Mouse (Mus musculus) MEL (cell line): ENCODE measurements at regions not wholly inside any gene's neighbourhood (a gene's known extent, or its start where the extent isn't known, plus 50 kb on each side); places are given as distances from the start of the nearest gene placed in this dataset.

Experiments
- DNase-seq: peaks from one replicate; pipeline ENCODE4 v3.0.0; 2011; ENCODE audit warnings: low read depth, low spot score
- H3K27ac ChIP-seq: 2 replicates; pipeline ENCODE4 v1.5.1; 2012; ENCODE audit warnings: low read depth, mild to moderate bottlenecking, control low read depth, low read length, moderate library complexity; ENCODE audit not compliant: control insufficient read depth
- H3K27me3 ChIP-seq, 2 experiments: fragments of 150-350 bp in 1 of 2; sonication (generic) in 1 of 2; 2 replicates each; pipeline ENCODE4 v1.6.1; 2012; ENCODE audit warnings: low read length in 2 of 2, mild to moderate bottlenecking in 2 of 2, improper control_type of control experiment in 1 of 2, moderate library complexity in 1 of 2; ENCODE audit not compliant: insufficient read depth in 2 of 2, control insufficient read depth in 1 of 2
- H3K36me3 ChIP-seq, 2 experiments: 2 replicates each; pipeline ENCODE4 v1.6.1; 2012 to 2014; ENCODE audit warnings: low read length in 2 of 2, improper control_type of control experiment in 1 of 2, inconsistent platforms in 1 of 2, mild to moderate bottlenecking in 1 of 2; ENCODE audit not compliant: insufficient read depth in 2 of 2, control insufficient read depth in 1 of 2
- H3K4me1 ChIP-seq, 2 experiments: fragments of 150-350 bp in 1 of 2; sonication (generic) in 1 of 2; 2 replicates each; pipeline ENCODE4 v1.6.1; 2012; ENCODE audit warnings: low read length in 2 of 2, improper control_type of control experiment in 1 of 2, mild to moderate bottlenecking in 1 of 2; ENCODE audit not compliant: insufficient read depth in 2 of 2, control insufficient read depth in 1 of 2
- H3K4me3 ChIP-seq, 2 experiments: fragments of 150-350 bp in 1 of 2; sonication (generic) in 1 of 2; 2 replicates each; pipeline ENCODE4 v1.5.1; 2012; ENCODE audit warnings: low read depth in 2 of 2, low read length in 2 of 2, mild to moderate bottlenecking in 2 of 2, moderate library complexity in 2 of 2, control low read depth in 1 of 2, improper control_type of control experiment in 1 of 2; ENCODE audit not compliant: control insufficient read depth in 1 of 2, insufficient read depth in 1 of 2
- H3K79me2 ChIP-seq: 2 replicates; pipeline ENCODE4 v1.6.1; 2012; ENCODE audit warnings: mild to moderate bottlenecking, low read length, moderate library complexity; ENCODE audit not compliant: control insufficient read depth, poor library complexity, insufficient read depth
- H3K9ac ChIP-seq: 2 replicates; pipeline ENCODE4 v1.6.1; 2012; ENCODE audit warnings: low read depth, mild to moderate bottlenecking, control low read depth, low read length, moderate library complexity; ENCODE audit not compliant: control insufficient read depth, poor library complexity, severe bottlenecking
- H3K9me3 ChIP-seq: fragments of 150-350 bp; sonication (generic); replicated peaks from 2 replicates; pipeline ENCODE4 v1.6.1; 2012; ENCODE audit warnings: mild to moderate bottlenecking, low read length, improper control_type of control experiment, moderate library complexity; ENCODE audit not compliant: insufficient read depth
- BHLHE40 ChIP-seq: IDR thresholded peaks from 2 replicates; pipeline ENCODE4 v1.6.1; 2012; ENCODE audit warnings: low read depth, mild to moderate bottlenecking, inconsistent platforms, low read length, improper control_type of control experiment, borderline replicate concordance
- CHD2 ChIP-seq: IDR thresholded peaks from 2 replicates; pipeline ENCODE4 v1.6.1; 2011; ENCODE audit warnings: low read length, improper control_type of control experiment
- GABPA ChIP-seq: IDR thresholded peaks from 2 replicates; pipeline ENCODE4 v1.6.1; 2012; ENCODE audit warnings: low read depth, mild to moderate bottlenecking, inconsistent platforms, low read length, improper control_type of control experiment, moderate library complexity
- HCFC1 ChIP-seq: IDR thresholded peaks from 2 replicates; pipeline ENCODE4 v1.6.1; 2012; ENCODE audit warnings: low read depth, mild to moderate bottlenecking, inconsistent platforms, low read length, improper control_type of control experiment, moderate library complexity
- JUND ChIP-seq: IDR thresholded peaks from 2 replicates; pipeline ENCODE4 v1.6.1; 2011; ENCODE audit warnings: low read depth, mild to moderate bottlenecking, improper control_type of control experiment, low read length
- KAT2A ChIP-seq: conservative IDR thresholded peaks from 2 replicates; pipeline ENCODE4 v1.6.1; 2012; ENCODE audit warnings: low read depth, low read length, improper control_type of control experiment, inconsistent platforms
- MYB ChIP-seq: IDR thresholded peaks from 2 replicates; pipeline ENCODE4 v1.6.1; 2011; ENCODE audit warnings: mild to moderate bottlenecking, low read depth, low read length, improper control_type of control experiment
- RCOR1 ChIP-seq: IDR thresholded peaks from 2 replicates; pipeline ENCODE4 v1.6.1; 2012; ENCODE audit warnings: low read depth, mild to moderate bottlenecking, inconsistent platforms, low read length, improper control_type of control experiment
- SIN3A ChIP-seq: IDR thresholded peaks from 2 replicates; pipeline ENCODE4 v1.6.1; 2012; ENCODE audit warnings: low read length, improper control_type of control experiment, inconsistent platforms
- TBP ChIP-seq: IDR thresholded peaks from 2 replicates; pipeline ENCODE4 v1.8.0; 2011; ENCODE audit warnings: low read depth, low read length, improper control_type of control experiment
- USF1 ChIP-seq: IDR thresholded peaks from 2 replicates; pipeline ENCODE4 v1.6.1; 2014; ENCODE audit warnings: low read depth, mild to moderate bottlenecking, inconsistent platforms, low read length, improper control_type of control experiment, moderate library complexity
- ZKSCAN1 ChIP-seq: IDR thresholded peaks from 2 replicates; pipeline ENCODE4 v1.6.1; 2012; ENCODE audit warnings: low read depth, mild to moderate bottlenecking, inconsistent platforms, low read length, improper control_type of control experiment, moderate library complexity
- ZNF384 ChIP-seq: IDR thresholded peaks from 2 replicates; pipeline ENCODE4 v1.6.1; 2012; ENCODE audit warnings: low read depth, mild to moderate bottlenecking, inconsistent platforms, low read length, improper control_type of control experiment

DNA sequence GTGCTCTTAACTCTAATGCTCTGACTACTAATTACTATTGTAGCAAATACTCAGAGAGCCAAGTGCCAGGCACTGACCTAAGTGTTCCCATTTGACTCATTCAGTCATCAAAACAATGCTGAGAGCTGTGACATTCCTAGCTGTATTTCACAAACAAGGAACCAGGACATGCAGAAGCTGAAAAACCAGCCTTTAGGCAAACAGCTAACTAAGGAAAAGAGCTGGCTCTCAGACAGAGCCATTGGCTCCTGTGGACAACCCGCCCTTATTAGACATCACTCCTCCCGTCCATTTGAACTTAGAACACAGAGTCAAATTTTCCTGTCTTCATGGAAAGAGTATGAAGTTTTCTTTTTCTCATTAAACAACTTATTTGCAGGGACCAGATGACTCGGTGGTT, 88.5 kb upstream of the Zfp648 start:
- Histone ChIP-seq H3K36me3 (no peaks in the 10 kb centered on the region), H3K4me3 (no peak overlapping the region), H3K79me2 (no peaks in the 10 kb centered on the region), H3K27ac (no peak overlapping the region), H3K27me3 (no peaks in the 10 kb centered on the region), H3K9ac (no peak overlapping the region), H3K4me1 (no peaks in the 10 kb centered on the region), H3K9me3 (no peaks in the 10 kb centered on the region)
- TF ChIP-seq TBP: no peak
- TF ChIP-seq MYB: no peak
- no peak for TF ChIP-seq GABPA
- no peak for TF ChIP-seq RCOR1
- TF ChIP-seq CHD2: no peak
- TF ChIP-seq KAT2A: no peak
- no peak for TF ChIP-seq SIN3A
- TF ChIP-seq JUND: no peak
- TF ChIP-seq BHLHE40: no peak
- no peak for TF ChIP-seq HCFC1
- no peak for TF ChIP-seq ZKSCAN1
- DNase-seq: no peak

- no peak for TF ChIP-seq USF1
- no peak overlapping the region for H3K4me3 ChIP-seq
- H3K36me3 ChIP-seq: no peaks in the 10 kb centered on the region
- H3K4me1 ChIP-seq: no peaks in the 10 kb centered on the region
- no peaks in the 10 kb centered on the region for H3K79me2 ChIP-seq
- no peaks in the 10 kb centered on the region for H3K27me3 ChIP-seq
- no peaks in the 10 kb centered on the region for H3K9me3 ChIP-seq
- H3K9ac ChIP-seq: no peak overlapping the region
- DNase-seq: no peak
- H3K27ac ChIP-seq: no peak overlapping the region
These were observed 87.5 kb upstream of the Zfp648 start for GRCm38 (mm10) chr1:154113291-154114050.

DNA sequence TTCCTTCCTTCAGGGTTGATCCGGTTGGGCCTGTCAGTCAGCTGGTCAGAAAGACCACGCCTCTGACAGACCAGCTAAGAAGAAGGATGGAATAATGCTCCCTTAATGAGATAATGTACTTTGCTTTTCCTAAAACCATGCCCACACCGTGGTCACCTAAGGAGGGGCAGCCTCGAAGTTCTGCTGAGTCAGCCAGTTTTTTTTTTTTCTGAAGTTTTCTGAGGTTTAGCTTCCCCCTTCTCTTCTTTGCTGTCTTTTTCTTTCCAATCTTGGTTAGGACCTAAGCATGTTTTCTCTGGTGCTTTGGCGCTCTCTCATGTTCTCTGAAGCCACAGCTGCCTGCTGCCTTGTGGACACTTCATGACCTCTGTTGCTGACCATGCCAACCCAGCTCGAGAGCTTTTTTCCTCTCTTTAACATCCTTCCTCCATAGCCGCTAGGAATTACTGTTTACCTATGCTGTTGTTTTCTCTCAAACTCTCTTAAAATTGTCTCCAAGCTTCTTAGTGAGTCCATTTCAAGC, 84.7 kb upstream of the Zfp648 start:
- TF ChIP-seq ZNF384: peak; percentile 36; the same call in 1 of the 2 replicates
- TF ChIP-seq ZKSCAN1: no peak
- TF ChIP-seq, all 39 proteins: peak for 1
- Histone ChIP-seq H3K27me3 (no peaks in the 10 kb centered on the region), H3K9me3 (no peaks in the 10 kb centered on the region), H3K9ac (no peak overlapping the region), H3K27ac (no peak overlapping the region), H3K79me2 (no peaks in the 10 kb centered on the region), H3K4me1 (no peaks in the 10 kb centered on the region), H3K36me3 (no peaks in the 10 kb centered on the region), H3K4me3 (no peak overlapping the region)
- no peak for DNase-seq
